Mouse (Mus musculus) erythroblast, embryonic 14.5 days (primary cell): ENCODE data around the gene Zfp174.

Experiments used
- GATA1 ChIP-seq: IDR thresholded peaks from 2 replicates; pipeline ENCODE4 v1.6.1; 2012; ENCODE audit warnings: low read length, inconsistent platforms, mixed read lengths
- TAL1 ChIP-seq: IDR thresholded peaks from 3 replicates; pipeline ENCODE4 v1.6.1; 2012; ENCODE audit warnings: low read length, inconsistent platforms, mixed read lengths

GRCm38 (mm10) chr16:3854437-3855182 is 7.5 kb downstream of the Zfp174 start:
- TF ChIP-seq GATA1 (no peak), TAL1 (no peak)
